Mouse (Mus musculus) macrophage (primary cell): ENCODE measurements around the gene Gars. TPM values are rescaled to one million over a fixed set of nuclear protein-coding genes. Genes with fewer than 3 reads are reported as not detected.

Experiments
- H3K27ac ChIP-seq: fragments of 350-480 bp; formaldehyde crosslinking; 2 replicates; pipeline ENCODE4 v1.9.0; 2021
- H3K36me3 ChIP-seq: fragments of 350-480 bp; formaldehyde crosslinking; 2 replicates; pipeline ENCODE4 v1.9.0; 2021; ENCODE audit errors: inconsistent target
- H3K4me3 ChIP-seq: fragments of 350-480 bp; formaldehyde crosslinking; 2 replicates; pipeline ENCODE4 v1.9.0; 2021; ENCODE audit errors: inconsistent target
- H3K79me2 ChIP-seq: fragments of 350-480 bp; formaldehyde crosslinking; 2 replicates; pipeline ENCODE4 v1.9.0; 2021; ENCODE audit errors: inconsistent target
- WGBS: methylation state at CpG from one replicate; pipeline ENCODE4 v1.1.7; 2026; ENCODE audit warnings: inconsistent platforms; ENCODE audit not compliant: missing documents; 5-methylcytosine and 5-hydroxymethylcytosine counted together
- polyA plus RNA-seq: library from polyadenylated mRNA; stranded (reverse); fragments of 250-400 nt; gene quantifications from 3 replicates; pipeline ENCODE4 v1.2.4, GENCODE M21; 2018; ENCODE audit warnings: inconsistent platforms

The Gars gene
- polyA plus RNA-seq, 1 experiment from 2014 or later, result 43.9 TPM

DNA sequence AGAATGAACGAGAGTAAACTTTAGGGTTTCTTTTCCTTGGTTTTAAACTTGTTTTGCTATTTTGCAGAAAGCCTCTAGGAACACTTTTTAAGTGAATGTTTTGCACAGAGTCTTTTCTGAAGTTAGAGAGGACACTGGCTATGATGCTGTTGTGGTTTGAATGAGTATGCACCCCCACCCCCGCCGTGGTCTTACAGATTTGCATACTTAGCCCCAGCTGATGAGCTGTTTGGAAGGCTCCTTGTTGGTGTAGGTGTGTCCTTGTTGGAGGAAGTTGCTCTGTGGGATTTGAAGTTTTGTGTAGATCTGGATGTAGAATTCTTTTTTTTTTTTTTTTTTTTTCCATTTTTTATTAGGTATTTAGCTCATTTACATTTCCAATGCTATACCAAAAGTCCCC, 19.6 kb downstream of the Gars start:
- 95% methylated on average over 3 of the region's 3 CpGs for WGBS
- H3K79me2 ChIP-seq, result no peaks in the 10 kb centered on the region
- peaks cover 31% of the 10 kb centered on the region for H3K36me3 ChIP-seq

DNA sequence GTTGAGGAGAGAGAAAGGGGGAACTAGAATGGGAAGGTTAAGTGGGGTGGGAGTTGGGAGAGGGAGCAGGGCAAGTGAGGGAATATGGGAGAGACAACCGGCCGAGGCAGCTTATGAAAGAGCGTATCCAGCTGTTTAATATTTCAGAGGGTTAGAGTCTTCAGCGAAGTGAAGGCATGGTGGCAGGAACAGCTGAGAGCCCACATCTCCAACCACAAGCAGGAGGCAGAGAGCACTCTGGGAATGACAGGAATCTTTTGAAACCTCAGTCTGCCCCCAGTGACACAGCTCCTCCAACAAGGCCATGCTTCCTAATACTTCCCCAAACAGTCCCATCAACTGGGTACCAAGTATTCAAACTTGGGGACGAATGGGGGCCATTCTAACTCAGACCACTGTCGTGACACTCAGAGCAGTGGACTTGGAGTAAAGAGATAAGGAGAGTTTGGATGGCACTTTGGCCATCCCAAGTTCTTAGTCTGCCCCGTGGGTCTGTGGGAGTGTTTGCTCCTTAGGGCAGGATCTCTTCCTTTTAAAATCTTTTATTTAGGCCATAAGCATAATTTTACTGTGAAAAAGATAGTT, 22.5 kb downstream of the Gars start:
- Histone ChIP-seq H3K79me2 (no peaks in the 10 kb centered on the region), H3K4me3 (no peak overlapping the region), H3K36me3 (peaks cover 44% of the 10 kb centered on the region), H3K27ac (no peak overlapping the region)
- 93% methylated on average over 7 of the region's 7 CpGs for WGBS

More for the DNA sequence above, 19.6 kb downstream of the Gars start:
- no peak overlapping the region for H3K4me3 ChIP-seq
- no peak overlapping the region for H3K27ac ChIP-seq

GRCm38 (mm10) chr6:55061328-55061727, 23.5 kb downstream of the Gars start:
- Histone ChIP-seq H3K27ac (no peak overlapping the region), H3K79me2 (no peaks in the 10 kb centered on the region), H3K4me3 (no peak overlapping the region), H3K36me3 (peaks cover 54% of the 10 kb centered on the region)
- 99% methylated on average over 11 of the region's 11 CpGs for WGBS

- 95% methylated on average over 5 of the region's 5 CpGs for WGBS
- Histone ChIP-seq H3K79me2 (no peaks in the 10 kb centered on the region), H3K27ac (no peak overlapping the region), H3K36me3 (peaks cover 54% of the 10 kb centered on the region), H3K4me3 (no peak overlapping the region)
These were observed 24.4 kb downstream of the Gars start for GRCm38 (mm10) chr6:55062200-55062599.

DNA sequence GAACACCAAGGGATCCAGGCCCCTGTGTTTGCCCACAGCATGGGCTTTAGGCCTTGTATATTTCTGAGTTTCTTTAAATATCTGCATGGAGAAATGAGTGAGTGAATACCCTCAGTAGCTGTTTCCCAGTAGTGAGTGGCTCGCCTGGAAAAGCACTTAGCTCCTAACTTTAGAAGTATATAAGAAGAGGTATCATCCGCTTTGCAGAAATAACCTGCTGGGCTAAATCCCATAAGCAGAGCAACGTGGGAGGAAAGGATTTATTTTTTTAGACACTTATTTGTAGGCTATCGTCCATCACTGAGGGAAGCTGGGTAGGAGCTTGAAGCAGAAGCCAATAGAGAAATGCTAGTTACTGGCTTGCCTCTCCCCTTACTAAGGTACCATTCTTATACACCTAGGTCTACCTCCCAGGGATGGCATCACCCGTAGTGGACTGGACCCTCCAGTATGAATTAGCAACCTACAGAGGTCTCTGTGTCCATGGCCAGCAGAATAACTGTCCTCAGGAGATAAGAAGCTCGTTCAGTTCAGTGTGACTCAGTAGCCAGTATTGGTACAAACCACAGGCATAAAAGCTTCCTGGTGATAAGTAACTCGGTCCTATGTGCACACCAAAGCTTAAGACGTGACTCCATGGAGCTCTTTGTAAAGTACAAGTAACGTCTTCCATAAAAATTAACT, 26.1 kb downstream of the Gars start:
- Histone ChIP-seq H3K79me2 (no peaks in the 10 kb centered on the region), H3K36me3 (peaks cover 72% of the 10 kb centered on the region), H3K4me3 (no peak overlapping the region), H3K27ac (no peak overlapping the region)
- WGBS, result 91% methylated on average over 9 of the region's 9 CpGs

- Histone ChIP-seq H3K79me2 (no peaks in the 10 kb centered on the region), H3K36me3 (peaks cover 76% of the 10 kb centered on the region), H3K27ac (no peak overlapping the region), H3K4me3 (no peak overlapping the region)
- WGBS, result 95% methylated on average over 7 of the region's 7 CpGs
These were observed 26.6 kb downstream of the Gars start for GRCm38 (mm10) chr6:55064477-55064827.

DNA sequence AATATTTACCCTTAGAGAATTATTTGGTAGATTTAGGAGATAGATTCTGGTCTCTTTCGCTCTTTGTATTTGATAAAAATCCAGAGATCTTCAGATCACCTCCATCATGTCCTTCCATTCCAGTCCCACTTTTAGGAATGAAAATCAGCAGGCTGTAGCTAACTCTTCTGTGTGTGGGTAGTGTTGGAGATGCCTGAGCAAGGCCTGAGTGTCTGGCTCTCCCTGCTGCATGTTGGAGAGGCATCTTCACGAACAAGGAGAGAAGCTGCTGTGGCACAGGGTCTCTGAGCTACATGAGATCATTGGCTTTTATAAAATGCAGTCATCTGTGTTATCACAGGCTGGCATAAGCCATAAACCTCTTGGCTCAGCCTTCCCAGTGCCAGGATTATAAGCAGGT, 28.1 kb downstream of the Gars start:
- H3K79me2 ChIP-seq, result no peaks in the 10 kb centered on the region
- no peak overlapping the region for H3K4me3 ChIP-seq
- peaks cover 74% of the 10 kb centered on the region for H3K36me3 ChIP-seq
- H3K27ac ChIP-seq, result no peak overlapping the region
- 95% methylated on average over 2 of the region's 2 CpGs for WGBS

DNA sequence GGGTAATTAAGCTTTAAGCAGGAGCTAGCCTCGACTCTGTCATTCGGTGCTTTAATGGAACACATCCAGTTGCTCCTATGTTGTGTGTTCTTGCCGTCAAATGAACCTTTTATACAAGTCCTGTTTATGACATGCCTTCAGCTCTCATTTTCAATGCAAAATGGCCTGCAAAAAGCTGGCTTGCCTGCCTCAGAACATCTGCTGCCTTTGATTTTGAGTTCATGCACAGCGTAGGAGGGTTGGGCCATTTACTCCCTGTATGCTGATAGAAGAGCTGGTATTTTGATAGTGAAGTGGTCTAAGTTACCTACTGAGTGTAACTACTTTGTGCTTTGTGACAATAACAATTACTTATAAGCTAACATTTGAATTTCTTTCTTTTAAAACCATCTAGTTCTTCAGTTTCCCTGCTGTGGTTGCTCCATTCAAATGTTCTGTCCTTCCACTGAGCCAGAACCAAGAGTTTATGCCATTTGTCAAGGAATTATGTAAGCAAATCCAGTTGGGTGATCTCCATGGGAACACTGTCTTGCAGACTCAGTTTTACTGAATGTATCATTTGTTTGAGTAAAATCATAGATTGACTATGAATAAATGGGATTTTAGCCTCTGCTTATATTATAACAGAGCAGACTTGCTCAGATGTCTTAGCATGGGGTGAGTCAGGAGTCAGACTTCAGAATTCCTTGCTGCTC, 38.9 kb downstream of the Gars start:
- H3K4me3 ChIP-seq, result no peak overlapping the region
- no peak overlapping the region for H3K27ac ChIP-seq
- WGBS, result 94% methylated on average over 4 of the region's 4 CpGs
- peaks cover 81% of the 10 kb centered on the region for H3K36me3 ChIP-seq
- H3K79me2 ChIP-seq, result no peaks in the 10 kb centered on the region

- no peaks in the 10 kb centered on the region for H3K79me2 ChIP-seq
- no peak overlapping the region for H3K4me3 ChIP-seq
- WGBS, result 92% methylated on average over 3 of the region's 3 CpGs
- peaks cover 42% of the 10 kb centered on the region for H3K36me3 ChIP-seq
- no peak overlapping the region for H3K27ac ChIP-seq
These were observed 43.6 kb downstream of the Gars start for GRCm38 (mm10) chr6:55081379-55081778.

DNA sequence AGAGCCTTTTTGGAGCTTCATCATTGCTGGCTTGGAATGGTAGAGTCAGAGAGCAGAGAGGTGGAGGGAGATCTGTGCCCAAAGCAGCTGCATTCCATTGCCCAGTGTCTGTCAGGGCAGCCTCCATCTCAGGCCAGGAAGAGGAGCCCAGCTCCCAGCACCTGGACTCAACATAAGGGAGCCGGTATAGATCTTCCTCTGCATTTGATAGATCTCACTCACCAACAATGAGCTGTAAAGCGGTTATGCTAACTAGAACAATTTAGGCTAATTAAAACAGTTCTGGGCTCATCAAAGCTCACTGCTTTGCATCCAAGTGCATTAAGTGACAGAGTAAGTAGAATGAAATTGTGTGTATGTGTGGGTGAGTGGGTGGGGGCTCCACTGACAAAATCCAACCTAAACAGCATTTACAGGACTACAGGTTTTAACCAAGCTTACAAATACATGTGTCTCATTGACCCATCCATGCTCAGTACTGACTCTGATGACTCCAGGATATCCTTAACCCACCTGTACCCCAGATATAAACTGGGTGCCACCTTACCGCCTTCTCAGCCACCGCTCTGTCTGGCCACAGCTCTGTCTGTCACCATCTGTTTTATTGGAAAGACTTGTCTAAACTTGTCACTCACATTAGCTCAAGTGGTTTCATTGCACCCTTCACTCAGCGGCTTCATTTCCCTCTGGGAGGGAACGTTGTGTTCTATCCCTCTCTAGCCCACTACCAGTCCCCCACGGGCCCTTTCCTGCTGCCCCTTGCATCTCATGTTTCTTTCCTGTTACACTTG, 44.6 kb downstream of the Gars start:
- Histone ChIP-seq H3K79me2 (no peaks in the 10 kb centered on the region), H3K4me3 (no peak overlapping the region), H3K36me3 (peaks cover 31% of the 10 kb centered on the region), H3K27ac (no peak overlapping the region)
- WGBS, result 55% methylated on average over 7 of the region's 7 CpGs

- H3K36me3 ChIP-seq, result no peaks in the 10 kb centered on the region
- 90% methylated on average over 4 of the region's 4 CpGs for WGBS
- H3K4me3 ChIP-seq, result no peak overlapping the region
- H3K27ac ChIP-seq, result no peak overlapping the region
- H3K79me2 ChIP-seq, result no peaks in the 10 kb centered on the region
These were observed 49.5 kb downstream of the Gars start for GRCm38 (mm10) chr6:55087355-55087754.

GRCm38 (mm10) chr6:55090639-55091038, 52.8 kb downstream of the Gars start:
- Histone ChIP-seq H3K4me3 (no peak overlapping the region), H3K79me2 (no peaks in the 10 kb centered on the region), H3K36me3 (no peaks in the 10 kb centered on the region), H3K27ac (no peak overlapping the region)
- 38% methylated on average over 4 of the region's 4 CpGs for WGBS

DNA sequence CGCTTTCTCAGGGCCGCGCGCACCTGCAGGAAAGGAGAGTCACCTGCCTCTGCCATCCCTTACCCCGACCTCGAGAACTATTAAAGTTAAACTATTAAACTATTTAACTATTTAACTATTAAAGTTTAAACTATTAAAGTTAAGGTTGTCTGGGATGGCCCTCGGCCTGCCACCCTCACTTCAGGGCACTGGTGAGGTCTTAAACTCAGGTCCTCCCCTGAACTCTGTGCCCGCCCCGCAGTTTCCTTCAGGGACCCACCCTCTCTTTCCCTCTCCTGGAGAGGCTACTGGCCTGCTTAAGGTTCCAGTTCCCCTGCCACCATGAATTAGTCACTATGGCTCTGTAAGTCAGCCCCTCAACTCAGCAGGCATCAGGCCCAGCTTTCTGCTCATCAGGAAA, 53.6 kb downstream of the Gars start:
- WGBS, result 88% methylated on average over 9 of the region's 9 CpGs
- Histone ChIP-seq H3K27ac (no peak overlapping the region), H3K4me3 (no peak overlapping the region), H3K79me2 (no peaks in the 10 kb centered on the region), H3K36me3 (no peaks in the 10 kb centered on the region)

- no peaks in the 10 kb centered on the region for H3K79me2 ChIP-seq
- no peak overlapping the region for H3K27ac ChIP-seq
- H3K36me3 ChIP-seq, result no peaks in the 10 kb centered on the region
- H3K4me3 ChIP-seq, result no peak overlapping the region
- WGBS, result 62% methylated on average over 6 of the region's 6 CpGs
These were observed 55.8 kb downstream of the Gars start for GRCm38 (mm10) chr6:55093431-55094146.
